12 mouse cellular contexts compared by ENCODE assay signal in genomic region chr17:25656826-25657189, GRCm38 (mm10).
DNase-seq lines count a peak whose midpoint lies in the region; ATAC-seq and TF ChIP-seq lines count a peak whose summit lies in the region.
"Had no signal": no experiment of that assay in that cellular context is flagged by ENCODE, and none has a peak within 500 bp of the region (broad histone marks: within the 10 kb centered on the region; RNA-seq: fewer than 3 reads in every experiment).

No protein-coding gene starts in this region.

- no peak overlapping the region for H3K4me2 ChIP-seq in heart, embryonic 11.5 days
- no peak overlapping the region for H3K4me2 ChIP-seq in limb, embryonic 12.5 days
- no peak overlapping the region for H3K4me2 ChIP-seq in forebrain, postnatal 0 days (ENCODE audit: low read depth)
- H3K4me2 ChIP-seq: heart, embryonic 12.5 days; liver, embryonic 11.5 days had no signal

- peaks cover 6% of the 10 kb centered on the region; the same call in 1 of the 2 replicates for H3K36me3 ChIP-seq in heart, embryonic 11.5 days (ENCODE audit: control insufficient read depth, insufficient read depth, low read length)
- no peaks in the 10 kb centered on the region for H3K36me3 ChIP-seq in heart, adult 2 months (ENCODE audit: control insufficient read depth, insufficient read depth, low read length)
- H3K36me3 ChIP-seq in limb, embryonic 12.5 days: peaks cover 38% of the 10 kb centered on the region
- H3K36me3 ChIP-seq in forebrain, postnatal 0 days (ENCODE audit: insufficient read depth): peaks cover 3% of the 10 kb centered on the region

- TF ChIP-seq CTCF in heart, adult 2 months (IDR thresholded peaks at IDR 0.05): no peak
- TF ChIP-seq CTCF in forebrain, postnatal 0 days (IDR thresholded peaks at IDR 0.05; ENCODE audit: low read depth): no peak

- no peaks in the 10 kb centered on the region for H3K27me3 ChIP-seq in heart, embryonic 11.5 days (ENCODE audit: control insufficient read depth, insufficient read depth, low read length)
- no peaks in the 10 kb centered on the region for H3K27me3 ChIP-seq in heart, adult 2 months (ENCODE audit: control insufficient read depth, insufficient read depth, low read length)
- no peaks in the 10 kb centered on the region for H3K27me3 ChIP-seq in limb, embryonic 12.5 days
- no peaks in the 10 kb centered on the region for H3K27me3 ChIP-seq in forebrain, postnatal 0 days (ENCODE audit: insufficient read depth, low read length)
- H3K27me3 ChIP-seq: heart, embryonic 12.5 days had no signal

- H3K9me3 ChIP-seq in heart, embryonic 11.5 days (replicated peaks; ENCODE audit: control insufficient read depth, low read length): no peaks in the 10 kb centered on the region
- no peaks in the 10 kb centered on the region for H3K9me3 ChIP-seq in limb, embryonic 12.5 days
- no peaks in the 10 kb centered on the region for H3K9me3 ChIP-seq in forebrain, postnatal 0 days (ENCODE audit: low read length)
- H3K9me3 ChIP-seq: heart, embryonic 12.5 days had no signal

- TF ChIP-seq EP300 in heart, adult 2 months (IDR thresholded peaks at IDR 0.05; ENCODE audit: insufficient read depth, low read depth, low read length): no peak

- no peaks in the 10 kb centered on the region for H3K79me2 ChIP-seq in heart, adult 2 months (replicated peaks; ENCODE audit: control insufficient read depth, insufficient read depth, low read length)

- no peak overlapping the region for H3K9ac ChIP-seq in heart, embryonic 11.5 days (ENCODE audit: low read depth, low read length)
- no peak overlapping the region for H3K9ac ChIP-seq in heart, adult 2 months (ENCODE audit: low read depth, low read length)
- H3K9ac ChIP-seq in limb, embryonic 12.5 days (replicated peaks): no peak overlapping the region; the same call in 1 of the 2 replicates
- H3K9ac ChIP-seq in forebrain, postnatal 0 days: no peak overlapping the region
- H3K9ac ChIP-seq: heart, embryonic 12.5 days had no signal

- no peak for ATAC-seq in heart, embryonic 11.5 days (replicated peaks; ENCODE audit: insufficient number of reproducible peaks, low FRiP score, low TSS enrichment)
- no peak; the same call in 1 of the 2 replicates for ATAC-seq in limb, embryonic 12.5 days (ENCODE audit: insufficient number of reproducible peaks, insufficient read depth, low FRiP score, low TSS enrichment, low read depth)
- ATAC-seq in forebrain, postnatal 0 days: no peak

- no peak for DNase-seq in heart, adult 2 months
- peak; percentile 8 for DNase-seq in right cerebral cortex, postnatal 14 days
- no peak for DNase-seq in right cerebral cortex, adult 18-20 months
- DNase-seq in thymus, postnatal 25 days: peak; percentile 39
- DNase-seq in heart, adult 18-20 months: no peak
- no peak for DNase-seq in forebrain, postnatal 0 days
- DNase-seq: kidney, postnatal 10 days had no signal

- H3K27ac ChIP-seq in heart, embryonic 11.5 days (ENCODE audit: low read depth, low read length): 0 out of 2 replicates have a peak overlapping the region, but pooled peaks have one; percentile 50
- H3K27ac ChIP-seq in heart, adult 2 months: no peak overlapping the region
- peak overlapping the region; percentile 77 for H3K27ac ChIP-seq in limb, embryonic 12.5 days
- no peak overlapping the region for H3K27ac ChIP-seq in forebrain, postnatal 0 days (ENCODE audit: low read depth, low read length)

- WGBS in heart, embryonic 11.5 days (ENCODE audit: insufficient replicate concordance): 42% methylated on average over 3 of the region's 3 CpGs
- WGBS in heart, adult 2 months: 46% methylated on average over 3 of the region's 3 CpGs
- 13% methylated on average over 3 of the region's 3 CpGs for WGBS in limb, embryonic 12.5 days
- WGBS in forebrain, postnatal 0 days: 66% methylated on average over 3 of the region's 3 CpGs

- no peak for TF ChIP-seq POLR2A in heart, adult 2 months (IDR thresholded peaks at IDR 0.05; ENCODE audit: insufficient read depth, low read depth, low read length)

- peaks cover 6% of the 10 kb centered on the region for H3K4me1 ChIP-seq in heart, embryonic 11.5 days (ENCODE audit: control insufficient read depth, insufficient read depth, low read length)
- no peaks in the 10 kb centered on the region for H3K4me1 ChIP-seq in heart, adult 2 months (ENCODE audit: control insufficient read depth, insufficient read depth, low read length)
- H3K4me1 ChIP-seq in limb, embryonic 12.5 days (replicated peaks): peaks cover 19% of the 10 kb centered on the region
- H3K4me1 ChIP-seq in forebrain, postnatal 0 days (ENCODE audit: insufficient read depth): no peaks in the 10 kb centered on the region

- intact Hi-C loops in heart, adult 2 months (cut with DNase I): no loop called here

- H3K4me3 ChIP-seq in heart, embryonic 11.5 days (ENCODE audit: low read depth, low read length): no peak overlapping the region
- H3K4me3 ChIP-seq in heart, adult 2 months: no peak overlapping the region
- no peak overlapping the region for H3K4me3 ChIP-seq in limb, embryonic 12.5 days (replicated peaks)
- no peak overlapping the region for H3K4me3 ChIP-seq in forebrain, postnatal 0 days (ENCODE audit: low read depth, low read length)
- H3K4me3 ChIP-seq: erythroblast, embryonic 14.5 days; heart, embryonic 12.5 days had no signal

Comparison
In these comparisons a context has a peak if more than half of its experiments do, and no peak if none do; other contexts are left out.
1. H3K27ac ChIP-seq: peak in heart, embryonic 11.5 days (single experiment) and limb, embryonic 12.5 days (single experiment); none in heart, adult 2 months (single experiment) and forebrain, postnatal 0 days (single experiment).
2. DNase-seq: peak in right cerebral cortex, postnatal 14 days (single experiment) and thymus, postnatal 25 days (single experiment); none in heart, adult 2 months (0 of 2), right cerebral cortex, adult 18-20 months (single experiment), heart, adult 18-20 months (0 of 2) and forebrain, postnatal 0 days (single experiment).